Mouse (Mus musculus) heart, embryonic 11.5 days (tissue): ENCODE results near the gene Tmem217. TPM values are rescaled to one million over a fixed set of nuclear protein-coding genes. Genes with fewer than 3 reads are reported as not detected.
"Not testable (repeated sequence)": the region's sequence is repeated elsewhere in the genome, so short reads cannot be mapped to it uniquely, and the experiment has no call there.

ENCODE experiments used
- ATAC-seq: fragments of 200-750 bp; cut with Nextera tagmentation; replicated peaks from 2 replicates; pipeline ENCODE4 v1.8.0; 2017; ENCODE audit warnings: moderate library complexity; ENCODE audit not compliant: insufficient number of reproducible peaks, low FRiP score, low TSS enrichment
- H3K27ac ChIP-seq: fragments of 300-500 bp; sonication (generic); 2 replicates; pipeline ENCODE4 v1.5.1; 2014; ENCODE audit warnings: mild to moderate bottlenecking, low read depth, low read length
- H3K27me3 ChIP-seq: fragments of 300-500 bp; sonication (generic); 2 replicates; pipeline ENCODE4 v1.6.1; 2014; ENCODE audit warnings: mild to moderate bottlenecking, low read length, mixed read lengths; ENCODE audit not compliant: control insufficient read depth, insufficient read depth
- H3K36me3 ChIP-seq: fragments of 300-500 bp; sonication (generic); 2 replicates; pipeline ENCODE4 v1.6.1; 2014; ENCODE audit warnings: mild to moderate bottlenecking, low read length, moderate library complexity, mixed read lengths; ENCODE audit not compliant: control insufficient read depth, insufficient read depth
- H3K4me1 ChIP-seq: fragments of 300-500 bp; sonication (generic); 2 replicates; pipeline ENCODE4 v1.6.1; 2014; ENCODE audit warnings: low read length; ENCODE audit not compliant: control insufficient read depth, insufficient read depth
- H3K4me2 ChIP-seq: fragments of 300-500 bp; sonication (generic); 2 replicates; pipeline ENCODE4 v1.6.1; 2014; ENCODE audit warnings: mild to moderate bottlenecking, moderate library complexity
- H3K4me3 ChIP-seq: fragments of 300-500 bp; sonication (generic); 2 replicates; pipeline ENCODE4 v1.5.1; 2014; ENCODE audit warnings: low read depth, low read length
- H3K9ac ChIP-seq: fragments of 300-500 bp; sonication (generic); 2 replicates; pipeline ENCODE4 v1.6.1; 2014; ENCODE audit warnings: mild to moderate bottlenecking, low read depth, low read length, moderate library complexity
- H3K9me3 ChIP-seq: fragments of 300-500 bp; sonication (generic); replicated peaks from 2 replicates; pipeline ENCODE4 v1.6.1; 2016; ENCODE audit warnings: low read length; ENCODE audit not compliant: control insufficient read depth
- WGBS: fragments of 180-500 bp; shearing (Covaris S2); extraction: QIAGEN DNeasy Blood & Tissue Kit; methylation state at CpG from one replicate; pipeline ENCODE4 v1.1.7; 2014; ENCODE audit not compliant: insufficient replicate concordance; 5-methylcytosine and 5-hydroxymethylcytosine counted together
- polyA plus RNA-seq: library from polyadenylated mRNA; unstranded; fragments of >200 nt; fragmentation: Nextera tagmentation; extraction: Ambion mirVana; gene quantifications from 2 replicates; pipeline ENCODE4 v1.2.1, GENCODE M21; 2014

Gene Tmem217
- polyA plus RNA-seq, 1 experiment from 2014 or later: 0.13 TPM

DNA sequence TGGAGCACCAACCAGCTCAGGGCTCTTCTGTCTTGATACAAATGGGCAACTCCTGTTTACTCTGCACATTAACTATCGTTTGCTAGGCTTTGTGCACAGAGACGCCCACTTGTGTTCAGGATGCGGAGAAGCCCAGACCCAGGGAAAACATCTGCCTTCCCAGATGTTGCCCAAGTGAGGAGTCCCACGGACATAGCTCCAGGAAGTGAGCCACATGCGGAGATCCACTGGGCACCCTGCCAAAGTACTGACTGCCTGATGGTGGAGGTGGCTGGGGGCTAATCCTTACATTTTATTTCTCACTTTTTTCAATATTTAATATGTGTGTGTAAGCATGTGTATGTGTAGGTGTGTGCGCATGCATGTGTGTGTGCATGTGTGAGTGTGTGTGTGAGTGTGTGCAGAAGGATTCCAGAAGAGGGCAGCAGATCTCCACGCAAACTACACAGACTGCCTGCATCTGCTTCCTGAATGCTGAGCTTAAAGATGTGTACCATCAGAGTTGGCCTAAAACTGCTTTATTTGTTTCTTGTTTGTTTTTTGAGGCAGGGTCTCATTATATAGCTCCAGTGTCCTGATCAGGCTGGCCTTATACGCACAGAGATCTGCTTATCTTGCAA, 23.5 kb downstream of the Tmem217 start:
- no peaks in the 10 kb centered on the region for H3K9me3 ChIP-seq
- H3K36me3 ChIP-seq: no peaks in the 10 kb centered on the region
- H3K27me3 ChIP-seq: no peaks in the 10 kb centered on the region
- WGBS: 84% methylated on average over 8 of the region's 8 CpGs
- no peak overlapping the region for H3K4me3 ChIP-seq
- H3K27ac ChIP-seq: no peak overlapping the region
- no peak for ATAC-seq
- no peak overlapping the region for H3K9ac ChIP-seq
- no peaks in the 10 kb centered on the region for H3K4me1 ChIP-seq
- H3K4me2 ChIP-seq: no peak overlapping the region

DNA sequence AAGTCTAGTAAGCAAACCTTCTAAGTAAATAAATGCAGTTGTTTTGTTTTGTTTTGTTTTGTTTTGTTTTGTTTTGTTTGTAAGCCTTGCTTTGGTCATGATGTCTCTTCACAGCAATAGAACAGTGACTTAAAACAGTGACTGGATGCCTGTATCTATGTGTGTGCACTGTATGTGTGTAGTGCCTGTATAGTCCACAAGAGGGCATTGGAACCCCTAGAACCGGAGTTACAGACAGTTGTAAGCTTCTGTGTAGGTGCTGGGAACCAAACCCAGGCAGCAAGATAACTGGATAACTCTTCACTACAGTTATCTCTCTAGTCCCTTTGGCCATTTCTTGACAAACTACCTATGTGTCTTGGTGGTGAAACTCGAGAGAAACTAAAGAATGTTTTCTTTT, 26.6 kb downstream of the Tmem217 start:
- H3K9me3 ChIP-seq: no peaks in the 10 kb centered on the region
- no peak overlapping the region for H3K27ac ChIP-seq
- H3K4me2 ChIP-seq: no peak overlapping the region
- H3K36me3 ChIP-seq: no peaks in the 10 kb centered on the region
- no peaks in the 10 kb centered on the region for H3K4me1 ChIP-seq
- no peak for ATAC-seq
- H3K4me3 ChIP-seq: no peak overlapping the region
- H3K9ac ChIP-seq: no peak overlapping the region
- 68% methylated on average over 2 of the region's 2 CpGs for WGBS
- no peaks in the 10 kb centered on the region for H3K27me3 ChIP-seq

DNA sequence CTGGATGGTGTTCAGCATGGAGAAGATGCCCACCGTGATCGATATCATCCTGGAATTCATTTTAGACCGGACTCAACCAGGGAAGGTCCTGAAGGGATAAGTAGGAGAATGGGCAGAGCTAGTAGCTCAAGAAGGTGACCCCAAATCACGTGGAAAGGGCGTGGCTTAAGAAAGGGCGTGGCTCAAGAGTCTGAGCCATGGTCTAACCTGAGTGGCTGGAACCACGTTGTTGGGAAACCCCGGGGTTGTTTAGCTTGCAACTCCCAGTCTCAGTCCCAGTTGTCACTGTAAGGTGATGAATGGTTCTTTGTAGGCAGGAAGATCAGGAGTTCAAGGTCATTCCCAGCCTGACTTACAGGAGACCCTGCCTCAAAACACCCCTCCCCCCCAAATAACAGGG, 32.5 kb downstream of the Tmem217 start:
- Histone ChIP-seq H3K4me2 (no peak overlapping the region), H3K4me3 (no peak overlapping the region), H3K9me3 (no peaks in the 10 kb centered on the region), H3K9ac (no peak overlapping the region), H3K4me1 (no peaks in the 10 kb centered on the region), H3K36me3 (no peaks in the 10 kb centered on the region), H3K27ac (no peak overlapping the region), H3K27me3 (no peaks in the 10 kb centered on the region)
- WGBS: 66% methylated on average over 8 of the region's 8 CpGs
- ATAC-seq: 0 out of 2 replicates have a peak, but pooled peaks have one; percentile 18

DNA sequence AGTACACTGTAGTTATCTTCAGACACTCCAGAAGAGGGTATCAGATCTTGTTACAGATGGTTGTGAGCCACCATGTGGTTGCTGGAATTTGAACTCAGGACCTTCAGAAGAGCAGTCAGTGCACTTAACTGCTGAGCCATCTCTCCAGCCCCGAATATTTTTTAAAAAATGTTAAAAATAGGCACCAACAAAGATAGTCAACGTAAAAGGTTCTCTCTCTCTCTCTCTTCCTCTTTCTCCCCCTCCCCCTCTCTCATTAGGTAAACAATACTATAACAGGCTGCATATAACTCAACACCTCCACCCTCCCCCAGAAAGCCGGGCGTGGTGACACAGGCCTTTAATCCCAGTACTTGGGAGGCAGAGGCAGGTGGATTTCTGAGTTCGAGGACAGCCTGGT, 33.5 kb downstream of the Tmem217 start:
- not testable (repeated sequence) for H3K27ac ChIP-seq

DNA sequence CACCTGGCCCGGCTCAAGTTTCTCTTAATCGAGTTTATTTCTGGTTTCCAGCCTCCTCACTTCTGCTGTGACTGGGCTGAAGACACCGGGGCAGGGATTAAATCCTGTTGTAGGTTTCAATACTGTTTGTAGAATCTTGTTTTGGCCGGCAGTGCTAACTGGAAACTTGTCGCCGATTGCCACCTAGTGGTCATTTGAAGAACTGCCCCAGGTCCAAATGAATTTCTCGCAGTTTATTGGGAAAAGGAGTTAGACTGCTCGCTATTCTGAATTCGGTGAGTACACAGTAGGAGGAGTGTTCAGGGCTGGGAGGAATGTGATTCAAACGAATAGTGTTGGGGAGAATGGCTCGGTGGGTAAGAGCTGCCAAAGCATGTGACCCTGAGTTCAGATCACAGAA, 37.8 kb downstream of the Tmem217 start:
- H3K9me3 ChIP-seq: no peaks in the 10 kb centered on the region
- H3K4me1 ChIP-seq: no peaks in the 10 kb centered on the region
- no peak overlapping the region for H3K27ac ChIP-seq
- no peak overlapping the region for H3K4me2 ChIP-seq
- ATAC-seq: no peak
- H3K4me3 ChIP-seq: no peak overlapping the region
- H3K9ac ChIP-seq: no peak overlapping the region
- 4% methylated on average over 11 of the region's 11 CpGs for WGBS
- H3K27me3 ChIP-seq: no peaks in the 10 kb centered on the region
- no peaks in the 10 kb centered on the region for H3K36me3 ChIP-seq

More for the DNA sequence above, 33.5 kb downstream of the Tmem217 start:
- H3K4me2 ChIP-seq, H3K36me3 ChIP-seq, H3K4me1 ChIP-seq, ATAC-seq, H3K4me3 ChIP-seq, H3K27me3 ChIP-seq, H3K9me3 ChIP-seq, H3K9ac ChIP-seq: not testable (repeated sequence)
- WGBS: 85% methylated on average over 5 of the region's 5 CpGs

DNA sequence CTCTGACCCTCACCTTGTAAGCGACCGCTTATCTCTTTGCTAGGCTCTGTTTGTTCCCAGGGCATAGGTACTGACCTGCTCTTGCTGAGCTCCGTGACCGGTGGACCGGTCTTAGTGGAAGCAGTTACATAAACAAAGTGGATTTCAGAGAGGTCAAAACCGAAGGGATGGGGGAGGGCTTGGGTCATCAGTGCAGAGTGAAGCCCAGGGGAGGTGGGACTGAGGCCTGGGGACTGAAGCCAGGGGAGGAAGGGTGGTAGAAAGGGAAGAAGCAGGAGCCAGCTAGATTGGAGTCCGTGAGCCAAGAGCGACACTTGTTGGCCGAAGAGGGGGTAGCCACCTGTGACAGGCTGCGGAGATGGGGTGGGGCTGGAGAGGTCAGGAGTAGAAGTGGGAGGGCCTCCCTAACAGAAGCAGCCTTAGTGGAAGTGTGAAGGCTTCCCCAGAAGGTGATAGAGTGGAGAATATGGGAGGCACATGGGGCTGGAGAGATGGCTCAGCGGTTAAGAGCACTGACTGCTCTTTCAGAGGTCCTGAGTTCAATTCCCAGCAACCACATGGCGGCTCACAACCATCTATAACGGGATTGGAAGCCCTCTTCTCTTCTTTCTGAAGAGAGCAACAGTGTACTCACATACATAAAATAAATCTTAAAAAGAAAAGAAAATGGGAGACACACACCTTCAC, 39.0 kb downstream of the Tmem217 start:
- Histone ChIP-seq H3K4me2 (no peak overlapping the region), H3K9ac (0 out of 2 replicates have a peak overlapping the region, but pooled peaks have one; percentile 11)

GRCm38 (mm10) chr17:29510691-29511090, 41.5 kb downstream of the Tmem217 start:
- Histone ChIP-seq H3K4me1 (no peaks in the 10 kb centered on the region; the same call in 1 of the 2 replicates), H3K9me3 (no peaks in the 10 kb centered on the region), H3K9ac (no peak overlapping the region), H3K36me3 (no peaks in the 10 kb centered on the region), H3K4me2 (no peak overlapping the region), H3K27ac (0 out of 2 replicates have a peak overlapping the region, but pooled peaks have one; percentile 22), H3K27me3 (no peaks in the 10 kb centered on the region), H3K4me3 (no peak overlapping the region)
- WGBS: 59% methylated on average over 8 of the region's 8 CpGs
- ATAC-seq: no peak

More for the DNA sequence above, 39.0 kb downstream of the Tmem217 start:
- peak; percentile 73; the same call in 1 of the 2 replicates for ATAC-seq
- WGBS: 26% methylated on average over 13 of the region's 13 CpGs
- no peaks in the 10 kb centered on the region for H3K27me3 ChIP-seq
- no peak overlapping the region for H3K27ac ChIP-seq
- H3K4me3 ChIP-seq: no peak overlapping the region
- no peaks in the 10 kb centered on the region for H3K36me3 ChIP-seq
- no peaks in the 10 kb centered on the region; the same call in 1 of the 2 replicates for H3K4me1 ChIP-seq
- H3K9me3 ChIP-seq: no peaks in the 10 kb centered on the region

- Histone ChIP-seq H3K9me3 (no peaks in the 10 kb centered on the region), H3K9ac (peak overlapping the region; percentile 28; the same call in 1 of the 2 replicates), H3K27ac (peak overlapping the region; percentile 41), H3K4me1 (no peaks in the 10 kb centered on the region; the same call in 1 of the 2 replicates), H3K4me3 (no peak overlapping the region), H3K27me3 (no peaks in the 10 kb centered on the region), H3K36me3 (no peaks in the 10 kb centered on the region), H3K4me2 (no peak overlapping the region)
- peak; percentile 64; the same call in 1 of the 2 replicates for ATAC-seq
- 67% methylated on average over 12 of the region's 12 CpGs for WGBS
Measured at GRCm38 (mm10) chr17:29508927-29509608, 43.1 kb downstream of the Tmem217 start.
